9 mouse cellular contexts compared by ENCODE assay signal in the genomic region with DNA sequence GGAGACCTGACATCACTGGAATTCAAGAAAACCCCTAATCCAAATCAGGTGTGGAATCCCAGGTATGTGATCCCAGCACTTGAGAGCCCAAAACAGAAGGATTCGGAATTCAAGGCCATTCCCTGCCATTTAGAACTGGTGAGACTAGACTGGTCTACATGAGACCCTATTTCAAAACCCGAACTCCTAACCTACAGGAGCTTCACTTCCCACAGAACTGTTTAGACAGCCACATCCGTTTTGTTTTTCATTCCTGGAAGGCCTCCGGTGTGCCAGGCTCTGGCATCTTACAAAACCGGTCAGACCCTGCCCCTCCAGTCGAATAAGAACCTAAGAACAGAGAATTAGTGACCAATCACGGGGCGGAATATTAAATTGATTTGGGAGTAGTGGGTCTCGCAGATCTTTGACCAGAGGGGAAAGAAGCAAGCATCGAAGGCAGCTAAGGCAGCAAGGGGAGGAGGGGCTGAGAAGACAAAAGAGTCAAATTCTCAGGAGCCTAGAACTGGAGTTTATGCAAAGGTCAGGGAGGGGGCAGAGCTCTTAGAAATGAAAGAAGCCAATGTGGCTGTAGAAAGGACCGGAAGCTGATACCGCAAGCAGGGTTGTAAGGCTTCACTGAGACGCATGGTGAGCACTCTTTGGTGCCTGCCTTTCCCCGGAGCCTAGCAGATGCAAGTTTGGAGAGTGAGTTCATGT. TPM values are rescaled to one million over a fixed set of nuclear protein-coding genes. Genes with fewer than 3 reads are reported as not detected.
DNase-seq lines count a peak whose midpoint lies in the region; ATAC-seq and TF ChIP-seq lines count a peak whose summit lies in the region.
"Had no signal": no experiment of that assay in that cellular context is flagged by ENCODE, and none has a peak within 500 bp of the region (broad histone marks: within the 10 kb centered on the region; RNA-seq: fewer than 3 reads in every experiment).

No protein-coding gene starts in this region.

- H3K27ac ChIP-seq in neural tube, embryonic 12.5 days: no peak overlapping the region

- no peak for TF ChIP-seq POLR2A in lung, adult 2 months (IDR thresholded peaks at IDR 0.05; ENCODE audit: borderline replicate concordance, extremely low read depth, low read depth, low read length)

- H3K36me3 ChIP-seq in neural tube, embryonic 12.5 days: no peaks in the 10 kb centered on the region
- H3K36me3 ChIP-seq: hindbrain, embryonic 15.5 days had no signal

- no peak overlapping the region for H3K4me3 ChIP-seq in lung, adult 2 months (replicated peaks; ENCODE audit: extremely low read depth, low read depth, low read length)
- no peak overlapping the region for H3K4me3 ChIP-seq in neural tube, embryonic 12.5 days

- 38% methylated on average over 14 of the region's 14 CpGs for WGBS in lung, adult 2 months
- WGBS in neural tube, embryonic 12.5 days: 17% methylated on average over 14 of the region's 14 CpGs

- ATAC-seq in activated CD4-positive, CD25-positive, alpha-beta regulatory T cell, adult 4 months: peak; percentile 34
- ATAC-seq in inflammation-experienced regulatory T-cells, adult 6 months: peak; percentile 23
- ATAC-seq in neural tube, embryonic 12.5 days (ENCODE audit: low FRiP score, low read depth): no peak

- no peaks in the 10 kb centered on the region for H3K27me3 ChIP-seq in neural tube, embryonic 12.5 days (replicated peaks)
- H3K27me3 ChIP-seq: hindbrain, embryonic 15.5 days had no signal

- intact Hi-C loops in left cerebral cortex, postnatal 36 days (cut with DNase I): no loop called here

- no peak for TF ChIP-seq CTCF in lung, adult 2 months (IDR thresholded peaks at IDR 0.05; ENCODE audit: insufficient read depth, low read length)

- DNase-seq in lung, adult 18-20 months: peak; percentile 34 to 44
- no peak for DNase-seq in lung, adult 2 months
- no peak for DNase-seq in left cerebral cortex, postnatal 36 days (ENCODE audit: low spot score in 2 of 2)
- DNase-seq in MN1 (ENCODE audit: low spot score): no peak
- no peak for DNase-seq in layer of hippocampus, adult 18-20 months (ENCODE audit: low spot score in 2 of 2)

- H3K9ac ChIP-seq in neural tube, embryonic 12.5 days: no peak overlapping the region

- H3K4me1 ChIP-seq in lung, adult 2 months (ENCODE audit: control insufficient read depth, insufficient read depth, low read length): peaks cover 13% of the 10 kb centered on the region
- H3K4me1 ChIP-seq in neural tube, embryonic 12.5 days: peaks cover 20% of the 10 kb centered on the region

- H3K4me2 ChIP-seq in neural tube, embryonic 12.5 days (replicated peaks): peak overlapping the region; percentile 28

- no peaks in the 10 kb centered on the region for H3K9me3 ChIP-seq in neural tube, embryonic 12.5 days
- H3K9me3 ChIP-seq: hindbrain, embryonic 15.5 days had no signal

RNA-seq across cellular contexts. Expression of a gene that starts 1.4 kb away (rescaled TPM):
- polyA plus RNA-seq in lung, adult 2 months (2012; rRNA removed): 18.7 and 22.5 TPM in 2 replicates
- polyA plus RNA-seq in activated CD4-positive, CD25-positive, alpha-beta regulatory T cell, adult 4 months (2017; shearing (Covaris generic)): 10 to 100 TPM; 11.3 to 14.8 TPM
- polyA plus RNA-seq in inflammation-experienced regulatory T-cells, adult 6 months (2017; shearing (Covaris generic)): 10 to 100 TPM in 2 of 3 experiments, 1 to 10 TPM in 1; 9.7 to 17.0 (median 12.9) TPM
- polyA plus RNA-seq in neural tube, embryonic 12.5 days (2016; fragmentation: Nextera tagmentation; extraction: Ambion mirVana): 120 and 130 TPM in 2 replicates
- total RNA-seq in left cerebral cortex, postnatal 36 days (2021): 100 to 1,000 TPM; 133 to 170 TPM
- total RNA-seq in layer of hippocampus, adult 18-20 months (2021): 10 to 100 TPM; 64.1 to 66.4 TPM

RNA-seq across cellular contexts. Expression of a gene that starts 50.4 kb away (rescaled TPM):
- polyA plus RNA-seq in lung, adult 2 months (2012; rRNA removed): 25.5 and 41.1 TPM in 2 replicates
- polyA plus RNA-seq in activated CD4-positive, CD25-positive, alpha-beta regulatory T cell, adult 4 months (2017; shearing (Covaris generic)): 100 to 1,000 TPM; 349 to 397 TPM
- polyA plus RNA-seq in inflammation-experienced regulatory T-cells, adult 6 months (2017; shearing (Covaris generic)): 100 to 1,000 TPM; 280 to 438 (median 366) TPM
- polyA plus RNA-seq in neural tube, embryonic 12.5 days (2016; fragmentation: Nextera tagmentation; extraction: Ambion mirVana): 399 and 408 TPM in 2 replicates
- total RNA-seq in left cerebral cortex, postnatal 36 days (2021): 100 to 1,000 TPM; 191 to 196 TPM
- total RNA-seq in layer of hippocampus, adult 18-20 months (2021): 100 to 1,000 TPM; 196 to 206 TPM

Comparison
In these comparisons a context has a peak if more than half of its experiments do, and no peak if none do; other contexts are left out.
1. DNase-seq: peak in lung, adult 18-20 months (2 of 2); none in lung, adult 2 months (single experiment), left cerebral cortex, postnatal 36 days (0 of 2), MN1 (single experiment) and layer of hippocampus, adult 18-20 months (0 of 2).